Mouse (Mus musculus): Measurements from ENCODE around the gene Zfp281.

The Zfp281 gene

DNA sequence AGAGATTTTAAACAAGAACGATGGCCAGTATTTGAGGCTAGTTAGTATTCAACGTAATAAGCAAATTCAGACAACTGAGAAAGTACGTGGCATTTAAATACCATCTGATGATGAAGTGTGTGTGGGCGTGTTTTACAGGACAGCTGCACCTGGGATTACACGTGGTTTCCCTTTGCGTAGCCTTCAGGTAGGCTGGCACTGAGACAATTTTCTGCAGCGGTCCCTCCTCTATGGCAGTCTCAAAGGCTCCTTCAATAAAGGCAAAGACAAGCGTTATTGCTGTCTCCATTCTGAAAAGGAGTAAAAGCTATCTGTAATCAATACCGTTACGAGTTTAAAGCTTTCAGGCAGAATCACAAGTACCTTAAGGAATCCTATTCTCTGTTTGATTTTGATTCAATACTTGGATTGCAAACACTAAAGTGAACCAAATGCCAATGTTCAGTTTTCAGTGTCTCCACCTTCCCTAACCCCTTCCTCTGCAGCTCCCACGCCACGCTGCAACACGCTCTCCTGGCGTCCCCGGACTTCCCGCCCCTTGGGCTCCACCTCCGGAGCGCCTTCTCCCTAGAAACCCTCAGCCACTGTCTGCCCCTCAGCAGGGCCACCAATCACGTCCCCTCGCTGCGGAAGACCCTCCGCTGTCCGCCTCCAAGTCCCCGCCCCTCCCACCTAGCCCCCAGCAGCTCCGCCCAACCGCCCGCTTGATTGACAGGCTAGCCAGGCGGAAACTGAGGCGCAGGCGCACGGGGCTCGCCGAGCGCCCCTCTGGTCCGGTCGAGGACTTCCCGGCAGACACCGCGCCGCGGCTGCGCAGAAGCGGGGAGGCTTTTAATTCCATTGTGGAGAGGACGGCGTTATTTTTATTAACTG is at the start of gene Zfp281:
Gene Zfp281, plus strand, starts transcription at position 756 of the 873 bp plus-strand sequence.
- in situ Hi-C loops (cut with MboI, MseI) = loop anchor here (5.0 to 25.0 kb wide), 4 partner anchors 48 to 1988 kb away; partner anchors contain the start of gene Nek7 (in 1 of the 2)

DNA sequence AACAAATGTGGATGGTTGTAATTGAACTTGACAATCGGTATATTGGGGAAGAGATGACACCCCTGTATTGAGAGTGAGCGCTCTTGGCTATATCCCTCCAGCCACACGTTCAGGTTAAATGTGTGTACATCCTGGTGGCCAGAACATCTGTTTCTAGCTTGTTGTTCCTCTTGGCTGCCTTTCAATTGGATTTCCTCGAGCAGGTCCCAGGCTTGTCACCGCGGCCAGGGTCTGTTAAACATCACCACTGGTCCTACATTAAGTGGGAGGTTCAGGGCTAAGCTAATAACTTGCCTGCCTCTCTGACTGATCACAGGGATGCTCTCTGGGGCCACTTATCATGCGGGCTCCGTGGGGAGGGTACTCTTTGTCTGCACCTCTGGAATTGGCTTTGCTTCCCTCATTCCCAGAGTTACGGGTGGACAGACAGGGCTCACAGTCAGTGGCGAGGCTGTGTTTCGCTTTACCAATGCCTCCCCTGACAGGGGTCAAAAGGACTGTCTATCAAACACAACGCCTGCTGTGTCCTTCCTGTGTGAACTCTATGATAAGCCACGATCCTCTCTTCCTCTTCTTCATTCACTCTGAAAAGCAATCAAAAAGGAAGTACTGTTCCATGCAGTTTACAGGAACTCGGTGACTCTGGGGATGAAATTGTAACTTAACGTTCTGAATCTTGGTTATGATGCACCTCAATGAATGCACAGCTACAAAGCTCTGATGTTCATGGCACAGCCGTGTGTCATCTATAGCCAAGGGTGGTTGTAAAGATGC is 46.6 kb upstream of the Zfp281 start:
- in situ Hi-C loops (cut with MboI, MseI) = no loop called here

DNA sequence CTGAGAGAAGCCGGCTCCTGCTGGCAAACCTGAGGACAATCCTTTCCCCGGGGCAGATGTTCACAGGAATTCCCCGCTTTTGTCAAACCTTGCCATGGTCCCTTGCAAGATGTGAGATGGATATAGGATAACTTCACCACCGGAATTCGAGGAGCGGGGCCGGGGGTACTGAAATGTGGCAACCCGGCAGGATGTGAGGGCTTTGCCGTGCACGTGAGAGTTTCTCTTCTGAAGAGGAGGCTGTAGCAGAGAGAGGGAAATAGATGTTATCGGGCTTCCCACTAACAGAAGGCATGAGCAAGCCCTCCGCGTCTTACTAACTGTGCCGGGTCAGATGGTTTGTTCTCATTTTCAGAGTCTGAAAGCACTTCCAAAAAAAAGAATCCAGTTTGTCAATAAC is 45.3 kb upstream of the Zfp281 start:
- in situ Hi-C loops (cut with MboI, MseI) = no loop called here

DNA sequence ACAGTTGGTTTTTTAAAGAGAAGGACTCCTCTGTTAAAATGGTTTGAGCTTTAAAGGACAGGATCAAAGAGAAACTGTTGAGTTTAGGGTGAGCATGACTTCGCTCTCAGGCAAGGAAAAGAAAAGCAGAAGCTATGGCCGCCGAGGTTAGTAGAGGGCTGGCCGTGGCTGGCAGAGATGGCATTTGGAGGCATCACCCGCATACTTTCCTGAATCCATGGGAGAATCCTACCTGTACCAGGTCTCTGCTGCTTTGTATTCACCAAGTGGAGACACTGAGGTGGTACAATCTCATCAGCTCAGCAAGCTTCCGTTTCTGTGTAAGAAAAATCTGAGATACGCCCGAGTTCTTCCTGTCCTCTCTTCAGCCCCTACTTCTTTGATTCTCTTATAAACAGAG is 44.4 kb upstream of the Zfp281 start:
- in situ Hi-C loops (cut with MboI, MseI) = no loop called here

DNA sequence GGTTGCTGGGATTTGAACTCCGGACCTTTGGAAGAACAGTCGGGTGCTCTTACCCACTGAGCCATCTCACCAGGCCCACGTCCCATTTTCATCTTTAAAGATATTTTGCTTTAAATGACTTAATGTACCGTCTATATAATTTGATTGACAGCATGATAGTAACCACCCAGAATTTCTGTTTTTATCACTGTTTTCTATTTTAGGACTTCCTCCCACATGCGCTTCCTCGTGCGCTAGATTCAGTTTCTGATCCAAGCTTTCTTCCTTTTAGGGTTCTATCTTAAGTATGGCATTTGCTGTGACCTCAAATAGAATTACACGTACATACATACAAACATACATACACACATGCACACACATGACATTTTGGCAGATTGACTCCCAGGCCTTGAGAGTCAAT is 42.9 kb upstream of the Zfp281 start:
- in situ Hi-C loops (cut with MboI, MseI) = no loop called here

DNA sequence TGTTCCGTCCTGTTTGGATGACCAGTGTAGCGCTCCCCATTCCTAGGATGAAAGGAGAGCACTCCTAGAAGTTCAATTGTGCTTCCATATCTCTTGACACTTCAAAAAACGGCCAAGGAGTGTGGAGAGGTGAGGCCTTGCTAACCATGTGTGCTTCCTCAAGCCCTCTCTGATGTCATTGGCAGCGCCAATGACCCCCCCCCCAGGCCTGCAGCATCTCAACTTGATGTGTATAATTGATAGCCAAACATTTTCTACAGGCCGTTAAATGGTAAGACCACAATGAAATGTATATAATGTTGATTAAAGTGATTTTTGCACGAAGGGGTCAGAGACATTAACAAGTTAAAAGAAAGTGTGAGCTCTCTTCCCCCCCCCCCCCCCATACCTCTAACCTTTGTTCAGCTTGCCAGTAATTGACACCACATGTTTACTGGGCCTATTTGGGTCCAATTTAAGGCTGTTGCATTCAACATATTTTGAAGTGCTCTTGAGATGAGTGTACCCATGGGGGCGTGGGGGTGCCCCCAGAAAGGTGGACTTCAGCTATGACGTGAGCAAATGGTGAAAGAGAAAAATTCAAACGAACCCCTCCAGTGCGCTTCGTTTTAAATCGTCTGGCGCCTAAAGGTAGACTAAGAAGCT is 36.8 kb upstream of the Zfp281 start:
- in situ Hi-C loops (cut with MboI, MseI) = no loop called here

DNA sequence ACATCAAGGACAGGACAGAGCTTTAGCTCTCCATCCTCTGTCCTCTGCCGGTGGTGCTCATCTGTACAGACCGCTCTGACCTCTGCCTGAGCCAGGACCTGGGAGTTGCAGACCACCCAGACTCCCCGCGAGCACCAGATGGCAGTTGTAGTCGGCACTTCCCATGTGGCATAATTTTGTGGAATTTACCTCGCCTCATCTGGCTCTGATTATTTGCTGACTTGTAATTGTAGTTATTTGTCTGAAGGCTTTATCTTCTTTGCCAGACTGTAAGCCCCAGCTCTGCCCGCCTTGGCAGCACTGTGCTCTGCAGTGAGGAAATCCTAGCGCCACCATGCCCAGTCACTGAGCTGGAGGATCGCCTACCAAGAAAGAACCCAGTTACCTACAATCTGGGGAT is 35.8 kb upstream of the Zfp281 start:
- in situ Hi-C loops (cut with MboI, MseI) = no loop called here

DNA sequence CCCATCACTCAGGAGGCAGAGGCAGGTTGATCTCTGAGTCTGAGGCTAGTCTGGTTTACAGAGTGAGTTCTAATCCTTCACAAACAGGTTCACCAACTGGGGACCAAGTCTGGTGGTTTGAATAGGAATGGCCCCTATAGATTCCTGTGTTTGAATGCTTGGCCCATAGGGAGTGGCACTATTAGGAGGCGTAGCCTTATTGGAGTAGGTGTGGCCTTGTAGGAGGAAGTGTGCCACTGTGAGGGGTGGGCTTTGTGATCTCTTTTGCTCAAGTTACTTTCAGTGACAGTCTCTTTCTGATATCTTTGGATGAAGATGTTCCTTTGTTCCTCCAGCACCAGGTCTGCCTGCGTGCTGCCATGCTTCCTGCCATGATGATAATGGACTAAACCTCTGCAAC is 32.0 kb upstream of the Zfp281 start:
- in situ Hi-C loops (cut with MboI, MseI) = no loop called here

DNA sequence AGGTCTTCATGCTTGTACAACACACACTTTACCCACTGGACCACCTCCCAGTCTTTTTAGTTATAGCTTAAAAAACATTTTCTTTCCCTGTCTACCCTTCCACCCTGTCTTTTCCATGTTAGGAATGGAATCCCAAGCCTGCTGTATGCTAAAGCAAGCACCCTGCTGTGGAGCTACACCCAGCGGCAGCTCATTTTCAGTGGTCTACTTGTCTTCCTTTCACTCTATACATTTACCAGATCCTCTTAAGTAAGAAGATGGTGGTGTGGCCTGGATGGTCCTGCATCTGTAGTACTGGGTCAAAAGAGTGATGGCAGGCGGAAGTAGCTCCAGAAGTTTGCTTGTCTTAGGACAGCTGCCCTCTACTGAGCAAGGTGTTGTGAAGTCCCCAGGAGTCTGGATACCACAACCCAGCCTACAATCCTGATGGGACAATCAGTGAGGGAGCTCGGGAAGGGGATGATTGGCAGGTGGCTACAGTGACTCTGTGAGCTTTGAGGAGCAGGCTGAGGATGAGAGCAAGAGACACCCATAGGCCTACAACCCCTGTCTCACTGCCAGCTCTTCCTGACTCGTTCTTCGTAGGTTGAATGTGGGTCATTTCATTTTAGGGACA is 30.4 kb upstream of the Zfp281 start:
- in situ Hi-C loops (cut with MboI, MseI) = no loop called here

DNA sequence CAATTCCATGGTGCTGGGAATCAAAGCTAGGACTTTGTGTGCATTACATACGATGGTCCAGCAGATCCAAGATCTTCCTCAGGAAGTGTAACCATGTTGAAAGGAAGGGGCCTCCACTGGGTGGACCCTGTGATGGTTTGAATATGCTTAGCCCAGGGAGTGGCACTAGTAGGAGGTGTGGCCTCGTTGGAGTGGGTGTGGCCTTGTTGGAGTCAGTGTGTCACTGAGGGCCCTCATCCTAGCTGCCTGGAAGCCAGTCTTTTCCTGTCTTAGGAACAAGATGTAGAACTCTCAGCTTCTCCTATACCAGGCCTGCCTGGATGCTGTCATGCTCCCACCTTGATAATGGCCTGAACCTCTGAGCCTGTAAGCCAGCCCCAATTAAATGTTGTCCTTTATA is 27.9 kb upstream of the Zfp281 start:
- in situ Hi-C loops (cut with MboI, MseI) = no loop called here

DNA sequence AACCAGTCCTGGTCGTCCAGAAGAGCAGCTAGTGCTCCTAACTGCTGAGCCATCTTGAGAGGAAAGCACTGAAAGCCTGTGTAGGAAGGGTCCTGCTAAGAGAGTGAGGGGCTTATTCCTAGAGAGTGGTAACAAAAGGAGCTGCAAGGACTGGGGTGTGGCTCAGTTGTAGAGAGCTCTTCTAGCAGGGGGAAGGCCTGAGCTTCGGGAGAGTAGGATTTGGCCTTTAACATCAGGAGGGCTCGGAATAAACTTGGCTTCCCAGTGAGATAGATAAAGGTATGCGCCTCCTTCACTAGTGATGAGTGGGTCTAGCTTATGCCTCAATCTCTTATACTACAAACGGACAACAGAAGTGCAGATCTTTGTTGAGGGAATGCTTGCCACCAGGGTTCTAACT is 26.4 kb upstream of the Zfp281 start:
- in situ Hi-C loops (cut with MboI, MseI) = no loop called here

DNA sequence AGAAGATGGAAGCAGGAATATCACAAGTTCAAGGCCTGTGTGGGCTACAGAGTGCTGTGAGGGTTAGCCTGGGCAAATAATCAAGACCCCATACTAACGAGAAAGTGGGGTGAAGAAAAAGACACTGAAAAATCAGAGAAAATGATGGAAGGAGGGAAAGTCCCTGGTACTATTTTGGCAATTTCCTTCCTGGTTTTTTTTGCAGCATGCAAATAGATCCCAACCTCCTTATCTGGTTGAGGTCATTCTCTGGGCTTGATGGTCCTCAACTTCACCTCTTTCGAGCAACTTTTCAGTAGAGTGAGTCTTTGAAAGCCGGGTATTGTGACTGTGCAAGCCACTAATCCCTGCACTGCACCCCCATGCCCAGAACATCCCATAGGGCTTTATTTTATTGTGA is 24.6 kb upstream of the Zfp281 start:
- in situ Hi-C loops (cut with MboI, MseI) = loop anchor here (10.0 to 25.0 kb wide), 3 partner anchors 465 to 2012 kb away; partner anchors contain the start of genes Kif21b (in 1 of the 2) and Nek7 (in 1 of the 2)

DNA sequence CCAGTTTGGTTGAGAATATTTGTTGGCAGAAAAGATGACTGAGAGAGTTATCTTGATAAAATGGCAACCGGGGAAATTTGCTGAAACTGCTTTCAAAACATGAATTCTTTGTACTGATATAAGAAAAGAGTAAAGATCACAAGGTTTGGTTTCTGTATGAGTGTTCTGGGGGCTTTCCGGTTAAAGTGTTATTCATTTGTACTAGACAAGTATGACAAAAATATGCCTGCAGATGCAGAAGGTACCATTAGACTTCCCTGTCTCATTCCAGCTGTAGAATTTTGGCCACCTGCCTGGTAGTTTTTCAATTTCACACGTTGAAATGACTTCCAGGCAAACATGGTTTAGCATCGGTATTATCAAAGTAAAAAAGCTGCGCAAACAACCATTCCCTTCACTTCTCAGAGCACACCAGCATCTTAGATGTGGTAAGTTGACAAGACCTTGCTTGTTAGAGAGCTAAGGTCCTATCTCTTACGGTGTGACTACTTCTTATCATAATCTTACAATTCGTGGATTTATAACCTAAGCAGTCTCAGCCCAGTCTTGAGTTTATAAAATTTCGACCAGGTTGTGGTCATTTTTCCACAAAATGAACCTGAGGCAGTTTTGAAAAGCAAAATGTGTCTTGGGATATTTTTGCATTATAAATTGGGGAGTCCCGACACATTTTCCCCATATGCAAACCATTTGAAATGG is 23.9 kb upstream of the Zfp281 start:
- in situ Hi-C loops (cut with MboI, MseI) = loop anchor here (10.0 to 25.0 kb wide), 3 partner anchors 466 to 2012 kb away; partner anchors contain the start of genes Kif21b (in 1 of the 2) and Nek7 (in 1 of the 2)

DNA sequence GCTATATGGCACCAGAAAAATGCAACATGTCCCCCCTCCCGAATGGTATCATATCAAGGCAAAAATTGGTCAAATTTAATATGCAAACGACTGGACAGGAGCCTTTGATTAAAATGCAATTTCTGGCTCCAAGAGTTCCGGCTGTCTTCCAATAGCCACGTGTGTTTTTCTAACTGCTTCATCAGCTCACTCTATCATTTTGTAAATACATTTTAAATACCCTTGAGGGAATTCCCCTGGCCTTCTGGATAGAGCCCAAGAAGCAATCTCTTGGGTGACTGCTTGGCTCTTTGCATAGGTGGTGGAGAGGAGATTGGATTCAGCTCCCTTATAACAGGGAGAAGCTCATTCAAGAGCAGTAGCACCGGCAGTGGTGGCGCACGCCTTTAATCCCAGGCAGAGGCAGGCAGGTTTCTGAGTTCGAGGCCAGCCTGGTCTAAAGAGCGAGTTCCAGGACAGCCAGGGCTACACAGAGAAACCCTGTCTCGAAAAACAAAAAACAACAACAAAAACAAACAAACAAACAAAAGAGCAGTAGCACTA is 23.3 kb upstream of the Zfp281 start:
- in situ Hi-C loops (cut with MboI, MseI) = loop anchor here (10.0 to 25.0 kb wide), 3 partner anchors 467 to 2011 kb away; partner anchors contain the start of genes Kif21b (in 1 of the 2) and Nek7 (in 1 of the 2)

DNA sequence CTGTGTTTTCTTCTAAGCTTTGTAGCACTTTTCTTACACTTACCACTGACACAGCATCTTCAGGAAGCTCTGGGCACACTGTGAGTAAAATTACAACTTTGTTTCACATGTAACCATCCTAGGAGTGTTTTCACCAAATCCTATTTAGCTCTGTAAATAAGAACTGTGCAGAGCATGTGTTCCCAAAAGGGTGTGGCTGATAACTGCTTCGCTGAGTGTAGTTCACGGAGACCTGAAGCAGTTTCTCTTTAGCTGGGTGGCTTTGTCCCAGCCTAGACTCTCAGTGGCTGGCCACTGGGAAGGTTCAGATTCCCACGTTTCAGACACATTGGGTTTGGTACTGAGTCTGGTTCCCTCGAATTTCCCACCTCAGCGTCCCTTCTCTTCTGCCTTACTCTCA is 22.4 kb upstream of the Zfp281 start:
- in situ Hi-C loops (cut with MboI, MseI) = loop anchor here (10.0 to 25.0 kb wide), 3 partner anchors 468 to 2010 kb away; partner anchors contain the start of genes Kif21b (in 1 of the 2) and Nek7 (in 1 of the 2)

DNA sequence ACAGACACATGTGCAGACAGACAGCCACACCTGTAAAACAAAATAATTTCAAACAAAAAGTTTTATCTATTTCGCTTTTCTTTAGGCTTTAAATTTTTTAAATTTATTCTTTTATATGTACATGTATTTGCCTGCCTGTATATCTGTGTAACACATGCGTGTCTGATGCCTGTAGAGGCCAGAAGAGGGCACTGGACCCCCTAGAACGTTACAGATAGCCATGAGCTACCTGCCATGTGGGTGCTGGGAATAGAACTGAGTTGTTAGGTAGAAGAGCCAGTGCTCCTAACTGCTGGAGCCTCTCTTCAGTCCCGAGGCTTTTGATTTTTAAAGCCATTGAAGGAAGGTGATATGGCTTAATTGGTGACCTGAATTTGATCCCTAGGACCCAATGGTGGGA is 20.5 kb upstream of the Zfp281 start:
- in situ Hi-C loops (cut with MboI, MseI) = loop anchor here (10.0 to 25.0 kb wide), 3 partner anchors 469 to 2008 kb away; partner anchors contain the start of genes Kif21b (in 1 of the 2) and Nek7 (in 1 of the 2)

DNA sequence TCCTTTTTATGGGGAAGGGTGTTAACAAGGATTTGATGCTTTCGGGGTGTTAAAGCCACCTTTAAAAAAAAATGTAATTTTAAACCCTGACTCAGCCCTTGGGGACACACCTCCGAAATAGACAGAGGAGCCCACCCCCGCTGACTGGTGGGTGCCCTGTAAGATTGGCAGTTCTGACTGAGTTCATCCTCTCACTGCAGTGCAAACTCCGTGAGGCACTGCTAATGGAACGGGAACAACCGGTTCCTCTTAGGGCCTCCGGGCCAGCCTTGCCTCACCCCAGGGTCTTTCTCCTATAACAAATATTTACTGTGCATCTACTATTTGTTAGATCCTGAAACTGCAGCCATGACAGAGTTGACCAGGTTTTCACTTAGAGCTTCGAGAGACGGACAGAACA is 18.9 kb upstream of the Zfp281 start:
- in situ Hi-C loops (cut with MboI, MseI) = loop anchor here (10.0 to 25.0 kb wide), 3 partner anchors 471 to 2007 kb away; partner anchors contain the start of genes Kif21b (in 1 of the 2) and Nek7 (in 1 of the 2)

DNA sequence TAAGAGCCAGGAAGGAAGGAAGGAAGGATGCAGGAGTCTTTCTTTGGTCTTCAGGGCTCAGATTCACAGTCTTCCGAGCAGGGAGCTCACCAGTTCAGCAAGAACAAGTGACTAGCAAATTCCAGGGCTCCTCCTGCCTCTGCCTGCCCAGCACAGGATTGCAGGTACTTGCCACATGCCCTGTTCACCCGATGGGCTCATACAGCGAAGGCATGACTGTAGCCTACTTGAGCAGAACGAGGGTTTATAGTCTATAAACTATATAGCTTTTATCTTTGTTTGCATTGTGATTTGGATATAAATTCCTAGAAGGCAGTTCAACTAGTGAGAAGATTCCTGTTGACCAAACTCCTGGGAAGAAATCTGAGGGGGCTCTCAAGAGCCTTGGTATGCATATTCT is 18.4 kb upstream of the Zfp281 start:
- in situ Hi-C loops (cut with MboI, MseI) = loop anchor here (10.0 to 25.0 kb wide), 3 partner anchors 471 to 2006 kb away; partner anchors contain the start of genes Kif21b (in 1 of the 2) and Nek7 (in 1 of the 2)

DNA sequence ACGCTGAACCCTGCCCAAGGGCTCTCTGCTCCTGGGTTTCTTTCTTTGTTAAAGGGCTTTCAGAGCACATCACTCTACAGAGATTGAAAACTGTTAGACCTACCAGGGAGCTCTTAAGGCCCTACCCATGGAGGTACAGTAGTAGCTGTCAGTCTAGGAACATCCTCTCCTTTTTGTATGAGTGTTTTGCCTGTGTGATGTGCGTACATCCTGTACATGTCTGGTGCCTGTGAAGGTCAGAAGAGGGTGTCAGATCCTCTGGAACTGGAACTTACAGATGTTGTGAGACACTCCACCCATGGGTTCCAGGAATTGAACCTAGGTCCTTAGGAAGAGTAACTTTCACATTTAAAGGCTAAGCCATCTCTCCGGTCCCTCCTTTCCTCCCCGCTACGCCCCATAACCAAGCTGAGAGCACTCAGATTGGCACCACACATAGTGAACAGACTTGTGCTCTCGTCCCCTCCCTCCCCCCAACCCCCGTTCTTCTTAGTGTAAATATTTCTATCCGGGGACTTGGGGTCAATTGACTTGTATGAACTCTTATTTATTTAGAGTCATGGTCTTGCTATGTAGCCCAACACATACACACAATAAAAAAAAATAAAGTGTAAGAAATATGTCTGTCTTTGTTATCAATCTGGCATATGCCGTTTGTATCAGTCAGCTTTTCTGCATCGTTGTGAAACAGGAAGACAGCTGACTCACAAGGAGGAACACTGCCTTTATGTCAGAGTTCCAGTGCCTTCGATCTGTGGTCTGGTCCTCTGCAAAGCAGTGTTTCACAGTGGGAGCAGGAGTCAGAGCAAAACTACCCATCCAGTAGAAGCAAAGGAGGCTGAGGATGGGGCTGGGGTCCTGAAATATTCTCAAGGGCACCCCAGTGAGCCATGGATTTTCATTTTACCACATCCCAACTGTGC is 16.1 kb upstream of the Zfp281 start:
- in situ Hi-C loops (cut with MboI, MseI) = loop anchor here (10.0 to 25.0 kb wide), 3 partner anchors 474 to 2004 kb away; partner anchors contain the start of genes Kif21b (in 1 of the 2) and Nek7 (in 1 of the 2)

All from T-helper 17 cell (primary cell).